Mouse (Mus musculus) forebrain, embryonic 16.5 days (tissue): ENCODE data around the gene Rnasek. TPM values are rescaled to one million over a fixed set of nuclear protein-coding genes. Genes with fewer than 3 reads are reported as not detected.

Experiments used
- ATAC-seq: fragments of 200-750 bp; cut with Nextera tagmentation; 2 replicates; pipeline ENCODE4 v1.8.0; 2017; ENCODE audit warnings: mild to moderate bottlenecking, moderate library complexity
- H3K27ac ChIP-seq: fragments of 300-500 bp; sonication (generic); 2 replicates; pipeline ENCODE4 v1.5.1; 2014; ENCODE audit warnings: low read length, control low read depth
- H3K27me3 ChIP-seq: fragments of 300-500 bp; sonication (generic); replicated peaks from 2 replicates; pipeline ENCODE4 v1.6.1; 2014; ENCODE audit warnings: low read length; ENCODE audit not compliant: control insufficient read depth, insufficient read depth
- H3K36me3 ChIP-seq: fragments of 300-500 bp; sonication (generic); 2 replicates; pipeline ENCODE4 v1.6.1; 2014; ENCODE audit not compliant: control insufficient read depth, insufficient read depth
- H3K4me1 ChIP-seq: fragments of 300-500 bp; sonication (generic); replicated peaks from 2 replicates; pipeline ENCODE4 v1.6.1; 2014; ENCODE audit warnings: low read length; ENCODE audit not compliant: control insufficient read depth, insufficient read depth
- H3K4me2 ChIP-seq: fragments of 300-500 bp; sonication (generic); 2 replicates; pipeline ENCODE4 v1.6.1; 2014; ENCODE audit warnings: mild to moderate bottlenecking, low read length, control low read depth
- H3K4me3 ChIP-seq: fragments of 300-500 bp; sonication (generic); replicated peaks from 2 replicates; pipeline ENCODE4 v1.5.1; 2014; ENCODE audit warnings: mild to moderate bottlenecking, low read length, control low read depth
- H3K9ac ChIP-seq: fragments of 300-500 bp; sonication (generic); replicated peaks from 2 replicates; pipeline ENCODE4 v1.6.1; 2014; ENCODE audit warnings: low read depth, low read length, control low read depth
- H3K9me3 ChIP-seq: fragments of 300-500 bp; sonication (generic); 2 replicates; pipeline ENCODE4 v1.6.1; 2016; ENCODE audit warnings: low read length; ENCODE audit not compliant: control insufficient read depth
- WGBS: fragments of 180-500 bp; shearing (Covaris S2); extraction: QIAGEN DNeasy Blood & Tissue Kit; methylation state at CpG from one replicate; pipeline ENCODE4 v1.1.7; 2014; 5-methylcytosine and 5-hydroxymethylcytosine counted together
- polyA plus RNA-seq: library from polyadenylated mRNA; unstranded; fragments of >200 nt; fragmentation: Nextera tagmentation; extraction: Ambion mirVana; gene quantifications from 2 replicates; pipeline ENCODE4 v1.2.1, GENCODE M21; 2015

Rnasek gene
- polyA plus RNA-seq, 1 experiment from 2014 or later: 287 TPM

DNA sequence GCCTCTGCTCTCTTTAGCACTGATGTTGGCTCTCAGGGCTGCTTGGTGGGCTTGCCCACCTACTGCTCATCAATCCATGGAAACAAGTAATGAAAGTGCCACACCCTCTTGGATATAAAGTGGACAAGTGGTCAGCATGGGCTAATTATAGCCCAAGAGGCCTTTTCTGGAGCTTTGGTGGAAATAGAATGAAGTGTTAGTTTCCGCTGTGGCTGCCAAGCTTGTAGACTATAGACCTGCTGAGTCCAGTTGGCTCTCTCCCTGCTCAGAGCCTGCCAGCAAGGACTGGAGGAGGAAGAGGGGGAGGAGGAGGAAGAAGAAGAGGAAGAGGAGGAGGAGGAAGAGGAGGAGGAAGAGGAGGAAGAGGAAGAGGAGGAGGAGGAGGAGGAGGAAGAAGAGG lies 26.8 kb upstream of the Rnasek start:
- H3K4me1 ChIP-seq: no peaks in the 10 kb centered on the region
- no peak for ATAC-seq
- WGBS: 67% methylated on average over 1 of the region's 1 CpGs

GRCm38 (mm10) chr11:70265819-70266218 lies 26.2 kb upstream of the Rnasek start:
- no peaks in the 10 kb centered on the region for H3K4me1 ChIP-seq
- H3K27ac ChIP-seq: no peak overlapping the region
- no peak overlapping the region for H3K4me3 ChIP-seq
- H3K27me3 ChIP-seq: no peaks in the 10 kb centered on the region
- no peak overlapping the region for H3K9ac ChIP-seq
- H3K9me3 ChIP-seq: no peaks in the 10 kb centered on the region
- no peak overlapping the region for H3K4me2 ChIP-seq
- no peaks in the 10 kb centered on the region for H3K36me3 ChIP-seq
- WGBS: 85% methylated on average over 4 of the region's 4 CpGs
- no peak for ATAC-seq

More for the DNA sequence above, 26.8 kb upstream of the Rnasek start:
- H3K27ac ChIP-seq: no peak overlapping the region
- H3K27me3 ChIP-seq: no peaks in the 10 kb centered on the region
- H3K9me3 ChIP-seq: no peaks in the 10 kb centered on the region
- no peaks in the 10 kb centered on the region for H3K36me3 ChIP-seq
- H3K4me3 ChIP-seq: no peak overlapping the region
- H3K9ac ChIP-seq: no peak overlapping the region
- H3K4me2 ChIP-seq: no peak overlapping the region

GRCm38 (mm10) chr11:70265252-70265651 lies 25.6 kb upstream of the Rnasek start:
- Histone ChIP-seq H3K27ac (no peak overlapping the region), H3K4me2 (no peak overlapping the region), H3K36me3 (no peaks in the 10 kb centered on the region), H3K9me3 (no peaks in the 10 kb centered on the region), H3K9ac (no peak overlapping the region), H3K4me1 (no peaks in the 10 kb centered on the region), H3K4me3 (no peak overlapping the region), H3K27me3 (no peaks in the 10 kb centered on the region)
- ATAC-seq: no peak
- WGBS: 56% methylated on average over 3 of the region's 3 CpGs

- no peaks in the 10 kb centered on the region for H3K36me3 ChIP-seq
- no peak overlapping the region for H3K9ac ChIP-seq
- WGBS: 96% methylated on average over 4 of the region's 4 CpGs
- H3K27me3 ChIP-seq: peaks cover 16% of the 10 kb centered on the region
- H3K4me1 ChIP-seq: peaks cover 4% of the 10 kb centered on the region; the same call in 1 of the 2 replicates
- no peaks in the 10 kb centered on the region for H3K9me3 ChIP-seq
- H3K4me2 ChIP-seq: no peak overlapping the region
- no peak overlapping the region for H3K4me3 ChIP-seq
- no peak overlapping the region for H3K27ac ChIP-seq
- ATAC-seq: no peak
Measured at GRCm38 (mm10) chr11:70259035-70259434, 19.4 kb upstream of the Rnasek start.

DNA sequence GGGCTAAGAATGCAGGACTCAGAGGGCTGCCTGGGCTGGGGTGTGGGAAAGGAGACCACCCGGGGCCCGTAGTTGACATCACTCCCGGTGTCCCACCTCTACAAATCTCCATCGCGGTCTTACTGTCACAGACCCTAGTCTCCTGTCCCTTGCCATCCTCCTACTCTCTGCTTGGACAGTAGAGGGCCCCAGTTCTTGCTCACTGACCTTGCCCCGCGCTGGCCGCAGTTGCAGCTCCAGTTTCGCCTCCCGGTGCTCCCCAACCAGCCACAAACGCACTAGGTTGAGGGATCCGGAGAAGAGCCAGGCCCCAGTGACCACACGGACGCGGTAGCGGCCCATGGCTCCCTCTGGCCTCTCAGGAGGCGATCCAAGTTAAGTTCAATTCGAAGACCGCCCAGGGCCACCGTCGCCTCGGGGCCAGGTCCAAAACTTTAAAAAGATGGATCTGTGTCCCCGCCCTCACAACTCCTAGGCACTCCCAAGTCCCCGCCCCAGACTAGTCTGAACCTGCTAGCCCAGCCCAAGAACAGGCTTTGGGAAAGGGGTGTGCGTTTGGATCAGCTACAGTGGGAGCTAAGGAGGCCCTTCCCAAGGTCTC lies 15.4 kb upstream of the Rnasek start, which contains the start of gene Alox12:
TSS of gene Alox12 (minus strand) at position 423 of the 601 bp plus-strand sequence.
- H3K4me1 ChIP-seq: peaks cover 4% of the 10 kb centered on the region; the same call in 1 of the 2 replicates
- no peak within 1 kb of the TSS; the same call in 1 of the 2 replicates for H3K4me3 ChIP-seq
- no peak within 1 kb of the TSS for H3K9ac ChIP-seq
- peaks cover 34% of the 10 kb centered on the region for H3K27me3 ChIP-seq
- no peak within 1 kb of the TSS for H3K27ac ChIP-seq
- no peaks in the 10 kb centered on the region for H3K36me3 ChIP-seq
- under 1% methylated on average over 25 of the region's 25 CpGs for WGBS
- ATAC-seq: no peak
- H3K4me2 ChIP-seq: peak within 1 kb of the TSS; percentile 17; the same call in 1 of the 2 replicates
- H3K9me3 ChIP-seq: no peaks in the 10 kb centered on the region

DNA sequence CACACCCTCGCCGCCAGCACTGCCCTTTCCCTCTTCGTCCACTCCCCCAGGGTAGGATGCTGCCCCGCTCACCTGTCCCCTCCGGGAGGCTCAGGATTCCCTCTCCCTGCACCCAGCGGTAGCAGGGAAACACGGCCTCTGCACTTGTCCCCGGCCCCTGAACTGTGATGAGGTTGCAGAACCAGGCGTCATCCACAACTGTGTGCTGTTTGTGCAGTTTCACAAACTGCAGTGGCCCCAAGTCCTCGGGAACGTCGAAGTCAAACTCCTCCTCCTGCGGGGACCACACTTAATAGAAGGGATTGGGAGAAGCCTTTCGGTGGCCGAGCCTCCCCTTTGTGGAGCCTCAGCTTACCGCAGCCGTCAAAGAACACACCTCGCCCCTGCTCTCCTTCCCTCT lies 14.7 kb upstream of the Rnasek start:
- H3K27me3 ChIP-seq: peaks cover 36% of the 10 kb centered on the region
- no peaks in the 10 kb centered on the region for H3K9me3 ChIP-seq
- H3K9ac ChIP-seq: no peak overlapping the region
- H3K4me3 ChIP-seq: no peak overlapping the region
- WGBS: 3% methylated on average over 18 of the region's 18 CpGs
- H3K4me1 ChIP-seq: peaks cover 4% of the 10 kb centered on the region; the same call in 1 of the 2 replicates
- H3K36me3 ChIP-seq: no peaks in the 10 kb centered on the region
- no peak for ATAC-seq
- H3K4me2 ChIP-seq: no peak overlapping the region
- no peak overlapping the region for H3K27ac ChIP-seq

GRCm38 (mm10) chr11:70251853-70252252 lies 12.2 kb upstream of the Rnasek start:
- H3K4me1 ChIP-seq: peaks cover 4% of the 10 kb centered on the region; the same call in 1 of the 2 replicates
- no peak overlapping the region for H3K9ac ChIP-seq
- 81% methylated on average over 8 of the region's 8 CpGs for WGBS
- no peak overlapping the region for H3K4me3 ChIP-seq
- H3K9me3 ChIP-seq: no peaks in the 10 kb centered on the region
- H3K27ac ChIP-seq: no peak overlapping the region
- H3K27me3 ChIP-seq: peaks cover 36% of the 10 kb centered on the region
- ATAC-seq: no peak
- no peak overlapping the region for H3K4me2 ChIP-seq
- no peaks in the 10 kb centered on the region for H3K36me3 ChIP-seq

DNA sequence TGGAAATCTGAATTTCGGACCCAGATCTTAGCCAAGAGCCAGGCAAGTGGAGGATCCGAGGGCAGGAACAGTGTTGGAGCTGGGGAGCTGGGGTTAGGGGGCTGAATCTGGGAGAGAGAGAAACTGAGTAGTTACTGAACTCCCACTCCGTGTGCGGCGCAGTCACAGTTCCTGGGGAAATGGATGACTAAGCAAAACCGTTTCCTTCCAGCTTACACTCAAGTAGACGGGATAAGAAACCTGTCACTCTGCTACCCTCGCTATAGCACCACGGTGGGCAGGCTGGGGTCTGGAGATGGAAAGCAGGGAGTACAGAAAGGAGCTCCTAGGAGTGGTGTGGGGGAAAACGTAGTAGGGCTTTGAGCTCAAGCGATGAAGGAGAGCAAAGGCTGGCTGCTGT lies 10.5 kb upstream of the Rnasek start:
- no peaks in the 10 kb centered on the region for H3K9me3 ChIP-seq
- no peak overlapping the region for H3K27ac ChIP-seq
- whole genome bisulfite sequencing: 69% methylated on average over 11 of the region's 11 CpGs
- no peak overlapping the region for H3K4me3 ChIP-seq
- H3K27me3 ChIP-seq: peaks cover 27% of the 10 kb centered on the region
- no peak overlapping the region for H3K4me2 ChIP-seq
- no peak overlapping the region for H3K9ac ChIP-seq
- H3K36me3 ChIP-seq: no peaks in the 10 kb centered on the region
- peaks cover 3% of the 10 kb centered on the region; the same call in 1 of the 2 replicates for H3K4me1 ChIP-seq
- no peak for ATAC-seq

DNA sequence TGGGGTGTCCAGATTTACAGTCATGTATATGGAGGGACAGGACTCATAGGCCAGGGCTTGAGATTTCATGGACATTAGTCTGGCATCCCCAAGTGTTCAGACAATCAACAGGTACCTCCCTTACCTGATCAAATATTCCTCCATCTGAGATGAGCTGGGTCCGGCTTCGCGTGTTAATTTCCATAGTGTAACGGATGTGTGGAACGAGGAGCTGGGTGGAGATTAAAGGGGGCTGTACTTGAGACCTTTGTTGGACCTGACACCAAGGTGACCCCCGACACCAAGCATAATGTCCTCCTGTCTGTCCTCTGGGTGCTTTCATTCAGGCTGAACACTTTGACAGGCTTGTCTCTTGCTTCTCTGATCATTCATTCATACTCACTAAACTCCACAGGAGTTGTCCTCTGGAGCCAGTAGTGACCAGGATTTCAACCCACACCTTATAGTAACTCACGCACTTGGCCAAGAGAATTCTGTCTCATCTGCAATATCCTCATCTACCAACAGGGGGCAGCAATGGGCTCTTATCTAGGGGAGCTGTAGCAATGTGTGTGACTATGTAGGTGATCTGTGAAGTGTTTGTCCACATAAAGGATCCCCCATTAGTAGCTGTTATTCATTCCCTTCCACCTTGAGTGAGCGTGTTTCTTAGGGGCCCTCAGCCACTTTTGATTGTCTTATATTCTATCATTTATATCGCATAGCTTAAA lies 7.6 kb upstream of the Rnasek start:
- ATAC-seq: no peak
- WGBS: 51% methylated on average over 9 of the region's 9 CpGs
- no peak overlapping the region for H3K27ac ChIP-seq
- no peak overlapping the region for H3K9ac ChIP-seq
- H3K27me3 ChIP-seq: peaks cover 5% of the 10 kb centered on the region
- no peaks in the 10 kb centered on the region for H3K9me3 ChIP-seq
- H3K4me2 ChIP-seq: no peak overlapping the region
- H3K4me1 ChIP-seq: no peaks in the 10 kb centered on the region
- H3K36me3 ChIP-seq: no peaks in the 10 kb centered on the region
- H3K4me3 ChIP-seq: no peak overlapping the region
